Mouse (Mus musculus): ENCODE measurements at regions not wholly inside any gene's neighbourhood (a gene's known extent, or its start where the extent isn't known, plus 50 kb on each side); places are given as distances from the start of the nearest gene placed in this dataset.

DNA sequence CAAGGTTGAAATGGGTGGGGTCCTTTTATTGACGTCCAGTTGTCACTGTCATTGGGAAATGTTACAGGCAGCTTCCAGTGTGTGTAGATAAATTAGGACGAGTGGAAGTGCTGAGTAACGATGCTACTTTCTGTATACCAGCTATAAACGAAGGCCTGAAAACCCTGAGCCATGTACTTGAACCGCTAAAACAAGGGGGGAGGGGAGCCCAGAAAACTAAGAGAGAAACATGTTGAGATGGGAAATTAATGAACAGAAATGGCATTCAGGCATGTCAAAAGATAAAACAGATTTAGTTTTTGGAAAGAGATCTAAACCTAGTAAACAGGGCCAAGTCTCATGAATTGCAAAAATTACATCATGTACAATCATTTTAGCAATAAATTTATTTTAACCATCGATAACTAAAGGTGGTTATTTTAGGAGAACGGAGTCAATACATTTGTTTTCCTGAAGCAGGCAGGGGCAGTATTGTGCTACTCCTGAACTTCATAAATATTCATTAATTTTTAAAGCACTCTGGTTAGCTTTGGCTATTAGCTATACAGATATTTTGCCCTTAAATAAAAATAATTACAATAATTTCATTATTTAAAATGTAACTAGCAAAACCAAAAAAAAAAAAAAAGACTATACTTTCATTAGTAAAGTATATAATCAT, 92.1 kb upstream of the Ssbp2 start:
- intact Hi-C loops (cut with DNase I): loop anchor here (5.0 to 10.0 kb wide), 3 partner anchors 146 to 401 kb away; partner anchors contain the start of gene Atg10
- no peak for DNase-seq (ENCODE audit: low spot score in 2 of 2)

DNA sequence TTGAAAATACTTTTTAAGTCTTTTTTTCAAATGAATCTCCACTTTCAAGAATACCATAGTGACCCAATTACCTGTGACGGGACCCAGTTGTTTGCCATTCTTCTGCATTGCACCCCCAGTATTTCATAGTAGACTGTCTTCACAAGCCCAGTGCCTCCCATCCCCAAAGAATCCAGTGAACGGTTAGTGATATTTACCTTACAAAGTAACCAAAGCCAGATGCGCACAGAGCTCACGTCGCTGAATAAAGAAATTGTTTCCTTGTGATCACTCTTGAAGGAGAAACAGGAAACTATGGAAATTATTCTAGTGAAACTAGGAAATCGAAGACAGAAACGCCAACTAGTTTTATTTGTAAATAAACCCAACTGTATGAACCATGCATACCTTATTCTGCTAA, 91.4 kb upstream of the Ssbp2 start:
- intact Hi-C loops (cut with DNase I): loop anchor here (5.0 to 10.0 kb wide), 3 partner anchors 146 to 401 kb away; partner anchors contain the start of gene Atg10
- DNase-seq (ENCODE audit: low spot score in 2 of 2): no peak

DNA sequence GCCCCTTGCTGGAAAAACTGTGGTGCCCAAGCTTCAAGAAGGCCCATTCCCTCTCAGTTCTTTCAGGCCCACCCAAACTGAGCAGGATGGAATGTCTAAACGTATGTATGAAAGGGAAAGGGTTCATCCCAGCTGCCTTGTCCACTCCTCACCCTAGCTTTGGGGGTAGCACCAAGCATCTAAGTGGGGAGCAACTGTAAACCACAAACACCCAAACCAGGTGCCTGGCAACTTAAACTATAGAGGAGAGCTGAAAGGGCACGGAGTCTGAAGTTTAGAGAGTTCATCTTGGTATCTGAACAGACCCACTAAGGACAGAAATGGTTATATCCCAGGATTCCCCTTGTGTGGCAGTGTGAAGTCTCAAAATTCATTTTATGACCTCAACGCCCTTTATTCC, 90.1 kb upstream of the Ssbp2 start:
- intact Hi-C loops (cut with DNase I): loop anchor here (5.0 kb wide), 2 partner anchors 267 to 333 kb away; no protein-coding TSS in a partner anchor
- DNase-seq (ENCODE audit: low spot score in 2 of 2): no peak

DNA sequence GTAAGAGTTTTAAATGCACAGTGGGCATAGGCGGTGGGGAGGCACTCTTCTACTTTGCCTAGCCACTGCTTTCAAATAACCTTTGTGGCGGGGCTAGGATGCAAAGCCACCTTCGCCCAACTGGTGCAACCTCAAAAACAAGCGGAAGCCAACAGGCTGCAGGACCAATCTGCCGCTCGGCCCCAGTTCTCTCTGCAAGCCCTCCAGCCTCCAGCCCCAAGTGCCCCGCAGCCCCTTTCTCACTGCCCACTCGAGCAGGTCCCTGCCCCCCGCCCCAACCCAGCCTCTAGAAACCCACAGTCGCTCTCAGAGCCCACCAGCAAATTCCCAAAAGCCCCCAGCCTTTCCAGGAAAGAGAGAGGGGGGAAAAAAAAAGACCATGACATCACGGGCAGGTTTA, 89.6 kb upstream of the Ssbp2 start:
- DNase-seq (ENCODE audit: low spot score in 2 of 2): no peak
- intact Hi-C loops (cut with DNase I): loop anchor here (5.0 kb wide), 2 partner anchors 267 to 333 kb away; no protein-coding TSS in a partner anchor

DNA sequence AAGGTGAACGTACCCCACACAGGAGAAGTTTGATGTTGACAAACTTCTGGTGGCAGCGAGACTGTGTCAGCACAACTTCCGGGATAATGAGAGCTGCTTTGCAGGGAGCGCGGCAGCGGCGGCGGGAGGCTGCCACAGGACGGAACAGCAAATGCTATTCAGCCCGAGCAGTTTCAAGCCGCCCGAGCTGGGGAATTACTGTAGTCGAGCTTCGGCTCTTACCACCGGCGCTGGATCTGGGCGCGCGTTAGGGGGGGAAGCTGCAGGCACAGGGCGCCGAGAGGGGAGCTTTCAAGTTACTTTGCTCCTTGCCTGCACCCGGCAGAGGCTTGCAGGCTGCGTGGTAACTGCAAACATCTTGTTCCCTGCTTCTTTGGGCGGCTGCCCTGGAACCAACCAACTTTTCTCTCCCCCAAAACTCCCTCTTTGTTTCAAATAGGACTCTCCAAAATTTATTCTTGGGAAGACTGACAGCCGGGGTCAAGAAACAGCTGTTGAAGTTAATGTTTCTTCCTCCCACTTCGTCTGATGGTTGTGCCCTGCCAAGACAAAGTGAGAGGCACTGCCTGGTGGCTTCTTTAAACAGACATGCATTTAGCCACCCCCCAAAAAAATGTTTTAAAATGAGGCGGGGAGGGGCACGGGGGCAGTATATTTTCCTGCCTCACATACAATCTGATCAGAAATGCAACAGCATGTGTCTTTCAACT, 89.0 kb upstream of the Ssbp2 start:
- intact Hi-C loops (cut with DNase I): loop anchor here (1.0 to 5.0 kb wide), 3 partner anchors 89 to 334 kb away; partner anchors contain the start of gene Ssbp2

DNA sequence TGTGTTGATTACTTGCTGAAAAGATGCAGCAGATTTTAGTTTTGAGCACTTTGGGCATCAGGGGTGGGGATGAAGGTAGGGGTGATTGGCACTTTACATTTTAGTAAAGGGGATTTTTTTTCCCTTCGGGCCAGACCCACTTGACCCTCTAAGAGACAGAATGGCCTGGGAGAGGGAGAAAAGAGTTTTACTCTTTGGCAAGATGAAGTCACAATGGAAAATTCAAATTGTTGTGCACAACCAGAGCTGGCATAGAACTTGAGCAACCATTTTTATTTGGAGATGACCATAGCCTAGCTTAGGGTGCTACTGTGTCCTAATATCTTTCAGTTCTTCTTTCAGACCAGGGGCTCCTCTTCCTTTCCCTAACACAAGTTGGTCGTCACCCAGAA, 88.5 kb upstream of the Ssbp2 start:
- intact Hi-C loops (cut with DNase I): loop anchor here (1.0 to 5.0 kb wide), 3 partner anchors 89 to 334 kb away; partner anchors contain the start of gene Ssbp2
- DNase-seq (ENCODE audit: low spot score in 2 of 2): no peak

More for the DNA sequence above, 89.0 kb upstream of the Ssbp2 start:
- peak; percentile 90 to 95 for DNase-seq (ENCODE audit: low spot score in 2 of 2)

DNA sequence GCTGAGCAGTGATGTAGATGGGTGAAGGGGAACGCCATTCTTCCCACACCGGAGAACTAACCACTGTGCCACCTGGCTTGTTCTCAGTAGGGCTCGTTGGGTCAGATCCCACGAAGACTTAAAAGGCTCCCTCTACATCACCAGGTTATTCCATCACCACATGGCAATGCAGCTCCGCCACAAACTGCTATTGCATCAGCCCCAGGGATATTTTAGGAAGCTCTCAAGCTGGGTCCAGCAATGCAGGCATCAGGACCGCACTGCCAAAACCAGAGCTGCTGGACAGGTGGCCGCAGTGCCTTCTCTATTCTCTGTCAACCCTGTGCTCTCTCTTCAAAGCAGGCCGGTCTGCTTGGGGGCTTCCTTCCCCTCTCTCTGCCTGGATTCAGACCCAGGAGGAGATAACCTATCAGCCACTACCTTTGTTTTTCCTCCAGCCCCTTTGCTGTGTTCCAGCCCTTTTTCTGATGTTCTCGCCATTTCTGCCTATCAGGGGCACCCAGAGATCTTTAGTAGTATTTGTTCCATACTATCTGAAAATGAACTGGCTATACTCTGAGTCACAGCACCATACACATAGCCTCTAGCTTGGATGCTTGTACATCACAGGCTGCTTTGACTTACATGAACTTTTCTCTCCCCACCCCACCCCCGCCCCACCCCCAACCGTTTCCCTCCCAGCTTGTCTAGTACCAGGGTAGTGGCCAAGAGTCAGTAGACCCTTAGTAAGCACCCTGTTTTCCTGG, 87.8 kb upstream of the Ssbp2 start:
- DNase-seq (ENCODE audit: low spot score in 2 of 2): no peak
- intact Hi-C loops (cut with DNase I): loop anchor here (2.0 to 5.0 kb wide), 3 partner anchors 48 to 335 kb away; no protein-coding TSS in a partner anchor

DNA sequence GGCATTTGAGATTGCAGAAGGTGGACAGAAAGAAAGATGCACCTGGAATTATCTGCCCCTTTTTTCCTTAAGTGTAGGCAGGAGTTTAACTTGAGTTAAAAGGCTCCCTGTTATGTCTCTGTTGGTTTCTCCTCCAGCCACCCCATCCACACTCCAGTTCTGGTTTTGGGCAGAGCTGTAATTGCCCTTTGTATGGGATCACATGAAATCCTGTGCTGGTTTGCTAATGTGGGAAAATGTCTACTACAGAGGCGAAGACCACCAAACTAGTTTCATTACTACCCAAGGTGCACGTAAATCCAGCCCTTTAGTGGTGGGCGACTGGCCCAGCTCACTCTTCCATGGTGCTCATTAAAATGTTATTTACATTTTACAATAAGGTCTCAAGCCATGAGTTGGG, 85.9 kb upstream of the Ssbp2 start:
- intact Hi-C loops (cut with DNase I): loop anchor here (5.0 kb wide), 2 partner anchors 263 to 337 kb away; no protein-coding TSS in a partner anchor
- DNase-seq (ENCODE audit: low spot score in 2 of 2): no peak

DNA sequence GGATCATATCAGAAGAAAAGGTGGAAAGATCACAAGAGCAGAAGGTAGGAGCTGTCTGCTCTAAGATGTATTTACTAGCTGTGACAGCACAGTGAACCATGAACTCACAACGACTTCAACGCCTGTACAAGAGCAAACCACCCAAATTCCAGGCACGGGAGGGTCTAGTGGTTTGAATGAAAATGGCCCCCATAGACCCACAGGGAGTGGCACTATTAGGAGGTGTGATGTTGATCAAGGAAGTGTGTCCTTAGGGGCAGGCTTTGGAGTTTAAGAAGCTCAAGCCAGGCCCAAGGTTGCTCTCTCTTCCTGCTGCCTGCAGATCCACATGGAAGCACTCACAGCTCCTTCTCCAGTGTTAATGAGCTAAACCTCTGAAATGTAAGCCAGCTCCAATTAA, 83.5 kb upstream of the Ssbp2 start:
- intact Hi-C loops (cut with DNase I): no loop called here
- no peak for DNase-seq (ENCODE audit: low spot score in 2 of 2)

DNA sequence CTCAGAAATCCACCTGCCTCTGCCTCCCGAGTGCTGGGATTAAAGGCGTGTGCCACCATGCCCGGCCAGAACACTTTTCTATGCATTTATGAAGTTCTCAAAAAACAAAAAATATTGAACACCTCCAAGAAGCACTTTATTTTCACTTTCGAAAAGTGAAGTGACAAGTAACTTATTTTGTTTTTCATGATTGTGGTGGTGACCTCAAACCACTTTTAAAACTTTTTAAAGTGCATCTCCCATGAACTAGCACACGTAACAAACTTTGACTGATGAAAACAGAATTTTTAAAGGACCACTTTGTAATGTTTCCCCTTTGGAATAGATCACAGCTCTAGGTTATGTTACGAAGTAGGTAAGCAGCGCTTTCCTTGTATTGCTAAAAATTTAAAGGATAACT, 82.7 kb upstream of the Ssbp2 start:
- DNase-seq (ENCODE audit: low spot score in 2 of 2): no peak
- intact Hi-C loops (cut with DNase I): no loop called here

DNA sequence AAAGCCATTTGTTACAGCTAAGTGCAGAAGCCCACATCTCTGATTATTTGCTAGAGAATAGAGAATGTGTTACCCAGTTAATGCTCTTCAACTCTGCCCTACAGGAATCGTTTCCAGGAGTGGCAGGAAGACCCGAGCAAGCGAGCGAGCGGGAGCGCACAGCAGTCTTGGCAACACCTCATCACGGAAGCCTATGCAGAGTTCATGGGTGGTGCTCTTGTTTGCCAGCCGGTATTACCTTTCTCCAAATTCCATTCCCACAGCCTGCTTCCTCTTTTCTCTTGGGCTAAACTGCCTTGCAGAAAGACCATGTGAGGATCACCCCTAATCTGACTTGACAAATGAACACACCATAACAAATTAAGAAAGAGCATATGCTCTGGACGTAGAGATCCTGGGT, 82.1 kb upstream of the Ssbp2 start:
- no peak for DNase-seq (ENCODE audit: low spot score in 2 of 2)
- intact Hi-C loops (cut with DNase I): no loop called here

DNA sequence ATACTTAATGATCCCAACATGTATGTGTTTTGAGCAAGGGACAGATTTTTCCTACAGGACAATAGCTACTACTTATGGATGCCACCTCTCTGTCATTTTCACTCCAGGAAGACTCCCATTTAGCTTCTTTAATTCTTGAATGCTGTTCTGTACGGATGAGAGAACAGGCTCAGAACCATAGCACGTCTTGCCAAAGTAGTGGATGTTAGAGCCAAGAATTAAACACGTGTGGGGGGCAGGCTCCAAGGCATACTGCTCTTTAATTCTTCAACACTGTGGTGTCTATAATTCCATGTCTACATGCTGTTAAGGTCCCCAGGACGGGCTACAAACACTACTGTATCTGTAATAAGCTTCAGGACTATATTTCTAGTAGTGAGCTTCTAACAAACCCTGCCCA, 74.7 kb upstream of the Ssbp2 start:
- no peak for DNase-seq (ENCODE audit: low spot score in 2 of 2)
- intact Hi-C loops (cut with DNase I): no loop called here

DNA sequence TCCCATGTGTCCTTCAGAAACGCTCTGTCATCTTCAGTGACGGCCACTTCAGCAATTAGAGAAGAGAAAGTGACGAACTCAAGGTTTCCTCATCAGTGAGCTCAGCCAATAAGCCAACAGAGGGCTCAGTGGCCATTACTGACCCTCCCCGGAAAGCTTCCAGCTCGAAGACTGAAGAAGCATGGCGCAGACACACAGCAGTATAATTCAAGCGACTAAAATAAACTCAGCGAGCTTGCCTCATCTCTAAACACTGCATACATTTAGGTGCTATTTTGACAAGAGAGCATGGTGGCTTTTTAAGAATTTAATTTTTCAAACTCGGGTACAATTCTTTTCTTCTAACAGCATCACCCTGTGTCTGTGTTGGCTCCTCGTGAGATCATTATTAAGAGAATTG, 72.2 kb upstream of the Ssbp2 start:
- DNase-seq (ENCODE audit: low spot score in 2 of 2): no peak

DNA sequence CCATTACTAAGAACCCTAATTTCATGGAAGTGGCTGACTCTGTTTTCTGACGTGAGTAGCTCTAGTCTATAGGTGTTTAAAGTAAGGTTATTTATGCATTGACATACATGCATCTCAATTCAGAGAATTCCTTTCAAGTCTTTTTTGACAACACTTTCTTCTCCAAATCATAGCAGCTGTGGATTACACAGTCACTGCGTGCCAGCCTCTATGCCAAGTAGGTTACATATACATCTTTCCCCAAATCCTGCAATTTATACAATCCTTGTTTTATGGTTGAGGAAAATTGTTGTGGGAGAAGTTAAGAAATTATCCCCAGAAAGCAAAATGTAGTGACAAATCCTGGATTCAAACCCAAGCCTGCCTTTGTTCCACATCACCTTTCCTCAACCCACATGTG, 56.5 kb upstream of the Ssbp2 start:
- intact Hi-C loops (cut with DNase I): no loop called here
- DNase-seq (ENCODE audit: low spot score in 2 of 2): no peak

More for the DNA sequence above, 72.2 kb upstream of the Ssbp2 start:
- intact Hi-C loops (cut with DNase I): no loop called here

DNA sequence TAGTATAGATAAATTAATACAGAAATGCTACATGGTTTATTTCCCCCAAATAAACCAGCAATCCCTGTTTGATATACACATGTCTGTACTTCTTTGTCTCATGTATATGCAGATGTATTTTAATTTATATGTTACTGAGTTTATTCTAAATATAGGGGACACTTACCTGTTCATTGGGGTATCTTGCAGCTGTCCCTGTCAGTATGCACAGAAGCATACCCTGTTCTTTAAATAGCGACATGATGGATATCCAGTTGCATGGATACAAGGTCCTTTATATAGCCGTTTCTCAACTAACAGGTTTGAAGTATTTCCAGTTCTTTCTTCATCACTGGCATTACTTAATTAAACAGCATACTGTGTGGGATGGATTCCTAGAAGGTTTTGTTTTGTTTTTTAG, 55.1 kb upstream of the Ssbp2 start:
- intact Hi-C loops (cut with DNase I): no loop called here
- DNase-seq (ENCODE audit: low spot score in 2 of 2): no peak

DNA sequence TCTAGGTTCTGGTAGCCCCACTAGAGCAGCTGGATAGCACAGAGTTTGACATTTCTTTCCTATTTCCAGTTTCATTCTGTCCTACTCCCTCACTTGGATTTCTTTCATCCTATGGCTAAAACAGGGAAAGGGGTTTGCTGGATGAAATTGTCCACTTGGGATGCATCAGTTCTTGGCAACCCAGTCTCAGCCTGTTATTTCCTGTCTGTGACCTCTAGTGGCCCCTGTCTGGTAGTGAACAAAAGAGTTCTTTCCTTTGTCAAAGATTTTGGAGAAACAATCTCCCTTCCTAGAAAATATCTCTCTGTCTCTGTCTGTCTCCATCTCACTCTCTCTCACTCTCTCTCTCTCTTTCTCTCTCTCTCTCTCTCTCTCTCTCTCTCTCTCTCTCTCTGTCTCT, 50.0 kb upstream of the Ssbp2 start:
- intact Hi-C loops (cut with DNase I): no loop called here
- no peak for DNase-seq (ENCODE audit: low spot score in 2 of 2)

Data from left cerebral cortex, postnatal 36 days (tissue).